Mouse (Mus musculus): ENCODE data around the gene Capn3. TPM values are rescaled to one million over a fixed set of nuclear protein-coding genes. Genes with fewer than 3 reads are reported as not detected.

Capn3 gene
- polyA plus RNA-seq (2017; shearing (Covaris generic)): 69.4 TPM

GRCm38 (mm10) chr2:120455719-120456118 lies at the start of gene Capn3:
Gene Capn3, plus strand, starts transcription at chr2:120456019.

Other genes starting within 250 kb of the Capn3 start
- not detected for gene Pla2g4e, start 210.7 kb upstream of the Capn3 start, polyA plus RNA-seq (2017; shearing (Covaris generic))
- gene Pla2g4d, start 166.8 kb upstream of the Capn3 start, polyA plus RNA-seq (2017; shearing (Covaris generic)): not detected
- 7.7 TPM for gene Pla2g4f, start 141.9 kb upstream of the Capn3 start, polyA plus RNA-seq (2017; shearing (Covaris generic))
- gene Vps39, start 102.9 kb upstream of the Capn3 start, polyA plus RNA-seq (2017; shearing (Covaris generic)): 42.2 TPM
- gene Ganc, start 52.1 kb upstream of the Capn3 start, polyA plus RNA-seq (2017; shearing (Covaris generic)): 22.5 TPM
- gene Tmem87a, start 51.9 kb upstream of the Capn3 start, polyA plus RNA-seq (2017; shearing (Covaris generic)): 25.4 TPM
- gene Zfp106, start 107.8 kb downstream of the Capn3 start, polyA plus RNA-seq (2017; shearing (Covaris generic)): 64.8 TPM
- 51.0 TPM for gene Snap23, start 111.7 kb downstream of the Capn3 start, polyA plus RNA-seq (2017; shearing (Covaris generic))
- gene Haus2, start 153.4 kb downstream of the Capn3 start, polyA plus RNA-seq (2017; shearing (Covaris generic)): 19.2 TPM
- 29.8 TPM for gene Lrrc57, start 153.5 kb downstream of the Capn3 start, polyA plus RNA-seq (2017; shearing (Covaris generic))
- 1.2 TPM for gene Stard9, start 173.1 kb downstream of the Capn3 start, polyA plus RNA-seq (2017; shearing (Covaris generic))

All from CD4-positive, CD25-positive, alpha-beta regulatory T cell (primary cell).